Comparison of ENCODE assay signal across 18 mouse cellular contexts in the genomic region with DNA sequence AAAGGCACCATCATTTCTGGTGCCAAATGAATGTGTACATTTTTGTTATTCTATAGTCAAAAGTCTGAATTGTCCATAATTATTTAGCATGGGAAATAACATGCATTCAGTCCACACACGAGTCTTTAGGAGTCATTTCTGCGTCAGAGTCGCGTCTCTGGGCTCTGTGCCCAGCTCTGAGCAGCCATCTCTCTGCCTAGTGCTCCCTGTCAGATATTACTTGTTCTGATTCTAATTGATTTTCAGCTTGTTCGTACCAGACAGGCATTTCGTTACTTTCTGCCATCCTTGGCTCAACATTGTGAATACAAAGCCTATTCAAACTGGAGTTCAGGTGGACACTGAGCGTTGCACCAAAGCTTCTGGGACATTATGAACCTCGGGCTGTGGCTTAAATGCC. TPM values are rescaled to one million over a fixed set of nuclear protein-coding genes. Genes with fewer than 3 reads are reported as not detected.
DNase-seq lines count a peak whose midpoint lies in the region; ATAC-seq and TF ChIP-seq lines count a peak whose summit lies in the region.
"Had no signal": no experiment of that assay in that cellular context is flagged by ENCODE, and none has a peak within 500 bp of the region (broad histone marks: within the 10 kb centered on the region; RNA-seq: fewer than 3 reads in every experiment).

No protein-coding gene starts in this region.

- intact Hi-C loops in left cerebral cortex, adult 2 months (cut with DNase I): no loop called here

- WGBS in kidney, postnatal 0 days: 45% methylated on average over 8 of the region's 8 CpGs

- H3K4me1 ChIP-seq in kidney, postnatal 0 days (replicated peaks; ENCODE audit: insufficient read depth, low read length): no peaks in the 10 kb centered on the region
- H3K4me1 ChIP-seq: forebrain, embryonic 12.5 days; neural tube, embryonic 12.5 days had no signal

- no peaks in the 10 kb centered on the region for H3K27me3 ChIP-seq in kidney, postnatal 0 days (ENCODE audit: insufficient read depth, low read length)
- H3K27me3 ChIP-seq: forebrain, embryonic 12.5 days; neural tube, embryonic 12.5 days had no signal

- no peak overlapping the region for H3K9ac ChIP-seq in kidney, postnatal 0 days (ENCODE audit: low read depth, low read length)
- H3K9ac ChIP-seq: forebrain, embryonic 12.5 days; liver, postnatal 0 days; neural tube, embryonic 12.5 days had no signal

- 0 out of 2 replicates have a peak overlapping the region, but pooled peaks have one; percentile 1 for H3K4me3 ChIP-seq in kidney, postnatal 0 days (replicated peaks; ENCODE audit: low read depth, low read length)
- H3K4me3 ChIP-seq in left cerebral cortex, adult 2 months: no peak overlapping the region
- H3K4me3 ChIP-seq: forebrain, embryonic 12.5 days; neural tube, embryonic 12.5 days had no signal

- TF ChIP-seq CTCF in kidney, postnatal 0 days (IDR thresholded peaks at IDR 0.05; ENCODE audit: low read depth): no peak
- TF ChIP-seq CTCF in left cerebral cortex, adult 2 months (IDR thresholded peaks at IDR 0.05): no peak

- no peaks in the 10 kb centered on the region for H3K9me3 ChIP-seq in kidney, postnatal 0 days (replicated peaks; ENCODE audit: low read length)
- H3K9me3 ChIP-seq: forebrain, embryonic 12.5 days; neural tube, embryonic 12.5 days had no signal

- H3K4me2 ChIP-seq in kidney, postnatal 0 days (ENCODE audit: low read length): peak overlapping the region; percentile 23
- H3K4me2 ChIP-seq: forebrain, embryonic 12.5 days; neural tube, embryonic 12.5 days had no signal

- DNase-seq in cerebellum, postnatal 14 days: peak; percentile 5 to 38
- no peak for DNase-seq in cerebellum, postnatal 36 days
- DNase-seq in kidney, postnatal 0 days (ENCODE audit: low spot score): no peak
- no peak for DNase-seq in kidney, adult 8-10 months
- DNase-seq in adrenal gland, adult 18-20 months (ENCODE audit: low spot score in 2 of 2): peak; percentile 20 to 21
- DNase-seq in brain, adult 2 months (ENCODE audit: low read depth, low spot score): peak; percentile 1
- DNase-seq in spleen, adult 18-20 months: no peak
- no peak for DNase-seq in left cerebral cortex, adult 2 months (ENCODE audit: extremely low spot score in 1 of 2, low spot score in 2 of 2)
- DNase-seq: cerebellum, adult 18-20 months; gastrocnemius, postnatal 36 days; kidney, adult 9 months; liver; liver, postnatal 0 days; lung, postnatal 36 days; right cerebral cortex, postnatal 25 days had no signal

- H3K27ac ChIP-seq in kidney, postnatal 0 days: no peak overlapping the region
- no peak overlapping the region for H3K27ac ChIP-seq in left cerebral cortex, adult 2 months
- H3K27ac ChIP-seq: forebrain, embryonic 12.5 days; neural tube, embryonic 12.5 days had no signal

- ATAC-seq in kidney, postnatal 0 days (replicated peaks; ENCODE audit: low FRiP score, low read depth): no peak
- ATAC-seq: liver, postnatal 0 days had no signal

- H3K36me3 ChIP-seq in kidney, postnatal 0 days (ENCODE audit: insufficient read depth, low read length): no peaks in the 10 kb centered on the region
- H3K36me3 ChIP-seq: forebrain, embryonic 12.5 days; neural tube, embryonic 12.5 days had no signal

RNA-seq across cellular contexts. Expression of a gene that starts 33.2 kb away (rescaled TPM):
- polyA plus RNA-seq in kidney, postnatal 0 days (2015; fragmentation: Nextera tagmentation; extraction: Ambion mirVana): 0.36 and 0.46 TPM in 2 replicates
- total RNA-seq in adrenal gland, adult 18-20 months (2021): not detected
- under 1 TPM in 1 of 2 experiments, not detected in 1; 0.65 TPM for total RNA-seq in left cerebral cortex, adult 2 months (2021)
- total RNA-seq: gastrocnemius, postnatal 36 days had no signal
- polyA plus RNA-seq: liver, postnatal 0 days; testis, adult 2 months had no signal

Comparison
In these comparisons a context has a peak if more than half of its experiments do, and no peak if none do; other contexts are left out.
1. DNase-seq: peak in cerebellum, postnatal 14 days (2 of 2), adrenal gland, adult 18-20 months (2 of 2) and brain, adult 2 months (single experiment); none in cerebellum, postnatal 36 days (0 of 2), kidney, postnatal 0 days (single experiment), kidney, adult 8-10 months (0 of 2), spleen, adult 18-20 months (0 of 2) and left cerebral cortex, adult 2 months (0 of 2).